13 mouse cellular contexts compared by ENCODE assay signal in the genomic region with DNA sequence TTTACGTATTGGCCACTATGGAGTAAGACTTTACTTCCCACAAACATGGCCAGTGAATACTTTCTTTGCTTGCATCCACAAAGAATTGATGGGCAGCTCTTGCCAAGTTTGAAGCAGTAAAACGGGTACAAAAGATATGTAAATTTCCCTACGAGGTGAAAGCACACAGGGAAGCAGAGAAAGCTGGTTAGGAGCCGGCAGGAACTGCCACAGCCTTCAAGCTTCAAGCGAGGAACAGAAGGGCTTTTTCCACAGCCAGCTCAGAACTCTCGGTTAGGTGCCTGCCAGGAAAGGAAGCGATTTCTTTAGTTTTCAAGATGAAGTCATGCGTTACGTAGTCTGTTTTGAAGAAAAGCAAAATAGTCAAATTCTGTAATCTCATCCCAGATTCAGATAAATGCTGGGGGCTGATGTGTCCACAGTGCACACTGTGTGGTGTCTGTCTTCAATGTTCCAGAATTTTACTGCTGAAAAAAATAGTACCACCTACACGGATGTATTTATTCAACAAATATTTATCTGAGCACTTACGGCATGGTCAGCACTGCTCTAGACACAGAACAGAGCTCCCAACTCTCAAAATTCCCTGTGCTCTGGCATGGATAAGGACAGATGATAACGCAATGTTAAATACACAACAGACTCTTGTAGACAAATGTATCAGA. TPM values are rescaled to one million over a fixed set of nuclear protein-coding genes. Genes with fewer than 3 reads are reported as not detected.
DNase-seq lines count a peak whose midpoint lies in the region; ATAC-seq and TF ChIP-seq lines count a peak whose summit lies in the region.
"Had no signal": no experiment of that assay in that cellular context is flagged by ENCODE, and none has a peak within 500 bp of the region (broad histone marks: within the 10 kb centered on the region; RNA-seq: fewer than 3 reads in every experiment).

No protein-coding gene starts in this region.

- intact Hi-C loops in heart, adult 2 months (cut with DNase I) = no loop called here
- intact Hi-C loops in heart, postnatal 25 days (cut with DNase I) = no loop called here

- no peaks in the 10 kb centered on the region for H3K9me3 ChIP-seq in forebrain, embryonic 16.5 days (ENCODE audit: control insufficient read depth, low read length)
- H3K9me3 ChIP-seq in hindbrain, postnatal 0 days (ENCODE audit: low read length) = no peaks in the 10 kb centered on the region
- H3K9me3 ChIP-seq: midbrain, embryonic 12.5 days had no signal

- 46% methylated on average over 12 of the region's 12 CpGs for WGBS in heart, adult 2 months
- whole genome bisulfite sequencing in forebrain, embryonic 16.5 days = 18% methylated on average over 12 of the region's 12 CpGs
- 31% methylated on average over 12 of the region's 12 CpGs for WGBS in hindbrain, postnatal 0 days

- no peak for TF ChIP-seq EP300 in heart, adult 2 months (IDR thresholded peaks at IDR 0.05; ENCODE audit: insufficient read depth, low read depth, low read length)

- H3K4me1 ChIP-seq in heart, adult 2 months (ENCODE audit: control insufficient read depth, insufficient read depth, low read length) = no peaks in the 10 kb centered on the region; the same call in 1 of the 2 replicates
- H3K4me1 ChIP-seq in forebrain, embryonic 16.5 days (replicated peaks; ENCODE audit: control insufficient read depth, insufficient read depth, low read length) = peaks cover 26% of the 10 kb centered on the region
- 0 out of 2 replicates have a peak, but pooled peaks cover 5% of the 10 kb centered on the region for H3K4me1 ChIP-seq in hindbrain, postnatal 0 days (ENCODE audit: insufficient read depth, low read length)

- TF ChIP-seq POLR2A in heart, adult 2 months (IDR thresholded peaks at IDR 0.05; ENCODE audit: insufficient read depth, low read depth, low read length) = no peak

- DNase-seq in heart, adult 2 months = no peak
- DNase-seq in heart, postnatal 25 days (ENCODE audit: low spot score) = no peak
- DNase-seq in ES-CJ7 (ENCODE audit: low read depth, low spot score) = peak; percentile 12
- peak; percentile 53 for DNase-seq in hindbrain, postnatal 0 days (ENCODE audit: low spot score)
- no peak for DNase-seq in adrenal gland, postnatal 4 days (ENCODE audit: low spot score in 2 of 2)
- DNase-seq in thymus, postnatal 4 days = no peak
- DNase-seq: lung, adult 18-20 months had no signal

- H3K36me3 ChIP-seq in heart, adult 2 months (ENCODE audit: control insufficient read depth, insufficient read depth, low read length) = no peaks in the 10 kb centered on the region
- no peaks in the 10 kb centered on the region for H3K36me3 ChIP-seq in forebrain, embryonic 16.5 days (ENCODE audit: control insufficient read depth, insufficient read depth)
- no peaks in the 10 kb centered on the region for H3K36me3 ChIP-seq in hindbrain, postnatal 0 days (ENCODE audit: insufficient read depth, low read length)
- H3K36me3 ChIP-seq: midbrain, embryonic 12.5 days had no signal

- ATAC-seq in forebrain, embryonic 16.5 days = 0 out of 2 replicates have a peak, but pooled peaks have one; percentile 10
- no peak for ATAC-seq in hindbrain, postnatal 0 days
- no peak for ATAC-seq in granulocyte monocyte progenitor cell, adult 5-6 weeks (replicated peaks; ENCODE audit: poor library complexity, severe bottlenecking)

- no peak overlapping the region for H3K4me3 ChIP-seq in heart, adult 2 months
- no peak overlapping the region for H3K4me3 ChIP-seq in forebrain, embryonic 16.5 days (replicated peaks; ENCODE audit: low read length)
- no peak overlapping the region for H3K4me3 ChIP-seq in hindbrain, postnatal 0 days (ENCODE audit: low read length)
- H3K4me3 ChIP-seq: midbrain, embryonic 12.5 days had no signal

- no peaks in the 10 kb centered on the region for H3K79me2 ChIP-seq in heart, adult 2 months (replicated peaks; ENCODE audit: control insufficient read depth, insufficient read depth, low read length)

- no peak for TF ChIP-seq CTCF in heart, adult 2 months (IDR thresholded peaks at IDR 0.05)
- no peak for TF ChIP-seq CTCF in hindbrain, postnatal 0 days (IDR thresholded peaks at IDR 0.05; ENCODE audit: low read depth)

- no peak overlapping the region for H3K9ac ChIP-seq in heart, adult 2 months (ENCODE audit: low read depth, low read length)
- H3K9ac ChIP-seq in forebrain, embryonic 16.5 days (replicated peaks; ENCODE audit: low read depth, low read length) = no peak overlapping the region
- no peak overlapping the region for H3K9ac ChIP-seq in hindbrain, postnatal 0 days (replicated peaks; ENCODE audit: low read length)
- H3K9ac ChIP-seq: midbrain, embryonic 12.5 days had no signal

- 0 out of 2 replicates have a peak overlapping the region, but pooled peaks have one; percentile 1 for H3K27ac ChIP-seq in heart, adult 2 months
- peak overlapping the region; percentile 67 for H3K27ac ChIP-seq in forebrain, embryonic 16.5 days (ENCODE audit: low read length)
- H3K27ac ChIP-seq in hindbrain, postnatal 0 days = peak overlapping the region; percentile 76
- H3K27ac ChIP-seq: midbrain, embryonic 12.5 days; stomach, postnatal 0 days had no signal

- 0 out of 2 replicates have a peak overlapping the region, but pooled peaks have one; percentile 2 for H3K4me2 ChIP-seq in forebrain, embryonic 16.5 days (ENCODE audit: low read length)
- H3K4me2 ChIP-seq in hindbrain, postnatal 0 days (ENCODE audit: low read depth, low read length) = no peak overlapping the region
- H3K4me2 ChIP-seq: midbrain, embryonic 12.5 days had no signal

- no peaks in the 10 kb centered on the region for H3K27me3 ChIP-seq in heart, adult 2 months (ENCODE audit: control insufficient read depth, insufficient read depth, low read length)
- H3K27me3 ChIP-seq in forebrain, embryonic 16.5 days (replicated peaks; ENCODE audit: control insufficient read depth, insufficient read depth, low read length) = no peaks in the 10 kb centered on the region
- H3K27me3 ChIP-seq in hindbrain, postnatal 0 days (ENCODE audit: insufficient read depth, low read length) = no peaks in the 10 kb centered on the region

RNA-seq across cellular contexts. Expression of a gene that starts 54.5 kb away (rescaled TPM):
- total RNA-seq in heart, adult 2 months (2021) = not detected
- polyA plus RNA-seq in heart, adult 2 months (2012; rRNA removed) = not detected in 2 replicates
- not detected for total RNA-seq in heart, postnatal 25 days (2021)
- not detected in 2 replicates for polyA plus RNA-seq in forebrain, embryonic 16.5 days (2015; fragmentation: Nextera tagmentation; extraction: Ambion mirVana)
- total RNA-seq in hindbrain, postnatal 0 days (2014; rRNA removed) = not detected in 2 replicates
- not detected in 2 replicates for polyA plus RNA-seq in hindbrain, postnatal 0 days (2015; fragmentation: Nextera tagmentation; extraction: Ambion mirVana)
- total RNA-seq in granulocyte monocyte progenitor cell, adult 5-6 weeks (2014; fragmentation: Nextera tagmentation) = not detected in 2 replicates
- not detected in 2 replicates for total RNA-seq in granulocyte monocyte progenitor cell, adult 5-6 weeks (2017)
- not detected for total RNA-seq in adrenal gland, postnatal 4 days (2021)
- total RNA-seq: left cerebral cortex, postnatal 10 days had no signal
- polyA plus RNA-seq: intestine, embryonic 14.5 days; midbrain, embryonic 12.5 days; stomach, postnatal 0 days had no signal

Comparison
In these comparisons a context has a peak if more than half of its experiments do, and no peak if none do; other contexts are left out.
1. DNase-seq: peak in ES-CJ7 (single experiment) and hindbrain, postnatal 0 days (single experiment); none in heart, adult 2 months (0 of 2), heart, postnatal 25 days (single experiment), adrenal gland, postnatal 4 days (0 of 2) and thymus, postnatal 4 days (single experiment).
2. H3K27ac ChIP-seq: peak in every context shown above with its lines; median percentile 76 in hindbrain, postnatal 0 days; 67 in forebrain, embryonic 16.5 days; 1 in heart, adult 2 months.